Mouse (Mus musculus) spleen, postnatal 10 days (tissue): ENCODE measurements around the gene Obox5.
"Not testable (repeated sequence)": the region's sequence is repeated elsewhere in the genome, so short reads cannot be mapped to it uniquely, and the experiment has no call there.

Experiments used
- DNase-seq, 2 experiments: peaks; one replicate each; pipeline ENCODE4 v3.0.0; 2021 to 2022; ENCODE audit warnings: low spot score in 2 of 2

The Obox5 gene

DNA sequence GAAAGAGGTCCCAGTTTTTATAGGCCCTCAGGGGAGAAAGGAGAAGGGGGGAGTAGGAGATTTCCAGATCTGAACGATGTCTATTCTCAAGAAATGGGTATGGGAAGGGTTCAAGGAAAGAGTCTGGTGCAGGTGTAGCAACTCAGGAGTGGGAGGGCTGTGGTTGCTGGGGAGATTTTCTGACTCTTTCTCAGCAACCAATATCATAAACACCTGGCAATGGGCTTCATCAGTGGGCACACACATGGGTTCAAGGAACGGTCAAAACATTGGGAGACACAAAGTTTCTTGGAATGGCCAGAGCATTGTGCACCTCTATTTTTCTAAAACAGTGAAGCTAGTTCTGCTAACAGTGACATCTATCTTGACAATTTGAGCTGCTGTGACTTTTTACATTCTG is at the start of gene Obox5:
TSS of gene Obox5 (plus strand) at position 301 of the 400 bp plus-strand sequence.
- not testable (repeated sequence) for DNase-seq

DNA sequence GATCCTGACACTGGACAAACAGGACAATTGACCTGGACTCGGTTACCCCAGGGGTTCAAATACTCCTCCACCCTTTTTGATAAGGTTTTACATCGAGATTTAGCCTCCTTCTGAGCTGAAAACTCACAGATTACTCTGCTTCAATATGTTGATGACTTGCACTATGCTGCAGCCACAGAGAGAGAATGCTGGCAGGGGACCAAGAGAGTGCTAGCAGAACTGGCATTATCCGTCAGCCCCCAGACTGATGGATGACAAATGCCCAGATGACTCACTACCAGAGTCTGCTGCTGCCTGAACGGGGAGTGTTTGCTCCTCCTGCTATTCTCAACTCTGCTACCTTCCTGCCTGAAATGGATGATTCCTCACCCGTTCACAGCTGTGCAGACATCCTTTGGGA is 635 bp upstream of the Obox5 start:
- not testable (repeated sequence) for DNase-seq
